Mouse (Mus musculus) left cerebral cortex, postnatal 4 days (tissue): ENCODE measurements around the gene Olfml2a. TPM values are rescaled to one million over a fixed set of nuclear protein-coding genes. Genes with fewer than 3 reads are reported as not detected.
A peak's percentile ranks its signal among the peaks of the same experiment; 100 is the strongest.
"Not testable (repeated sequence)": the region's sequence is repeated elsewhere in the genome, so short reads cannot be mapped to it uniquely, and the experiment has no call there.

ENCODE experiments used
- DNase-seq: peaks from one replicate; pipeline ENCODE4 v3.0.0-alpha.2; 2022
- intact Hi-C: fragments of 180-260 bp; cut with DNase I; formaldehyde crosslinking; loops from one replicate; pipeline ENCODE4 v1.15.1; 2025
- total RNA-seq, 2 experiments: library from RNA; stranded (reverse); gene quantifications; 2 replicates each; pipeline ENCODE4 v1.2.3; 2021

Olfml2a gene
- total RNA-seq, 2 experiments from 2014 or later = 4.4 to 5.4 TPM

DNA sequence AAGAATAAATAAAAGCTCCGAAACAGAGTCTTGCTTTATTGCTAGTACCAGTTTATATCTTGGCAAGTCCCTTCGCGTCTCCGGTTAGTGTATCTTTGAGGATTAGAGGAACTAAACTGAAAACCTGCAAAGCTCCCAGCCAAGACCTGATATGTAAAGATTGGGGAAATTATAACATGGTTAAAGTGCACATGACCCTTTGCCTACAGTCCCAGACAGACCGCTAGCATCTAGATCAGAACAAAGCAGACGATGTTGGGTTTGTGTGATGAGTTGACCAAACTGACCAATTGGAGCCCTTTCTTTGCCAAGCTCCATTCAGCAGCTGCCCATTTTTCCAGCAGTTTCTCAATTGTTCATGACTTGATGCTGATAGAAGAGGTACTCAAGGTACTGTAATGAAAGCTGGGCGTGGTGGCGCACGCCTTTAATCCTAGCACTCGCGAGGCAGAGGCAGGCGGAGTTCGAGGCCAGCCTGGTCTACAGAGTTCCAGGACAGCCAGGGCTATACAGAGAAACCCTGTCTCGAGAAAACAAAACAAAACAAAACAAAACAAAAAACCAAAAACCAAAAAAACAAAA is 74.5 kb downstream of the Olfml2a start:
- intact Hi-C loops = no loop called here
- no peak for DNase-seq

DNA sequence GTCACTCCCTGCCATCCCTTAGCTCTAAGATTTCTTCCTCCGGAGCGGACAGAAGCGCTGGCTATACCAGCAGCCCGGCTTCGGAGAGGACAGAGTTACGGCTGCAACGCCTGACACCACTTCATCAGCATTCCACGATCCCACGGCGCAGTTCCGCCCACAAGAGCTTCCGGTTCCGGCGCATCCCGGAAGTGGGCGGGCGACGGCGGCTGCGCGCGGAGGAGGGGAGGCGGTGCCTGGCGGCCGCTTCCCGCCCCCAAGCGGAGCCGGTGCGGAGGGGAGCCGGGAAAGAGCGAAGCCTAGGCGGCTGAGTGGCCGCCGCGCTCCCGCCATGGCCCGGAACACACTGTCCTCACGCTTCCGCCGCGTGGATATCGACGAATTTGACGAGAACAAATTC is 76.1 kb downstream of the Olfml2a start:
- intact Hi-C loops = no loop called here
- peak; percentile 93 for DNase-seq

DNA sequence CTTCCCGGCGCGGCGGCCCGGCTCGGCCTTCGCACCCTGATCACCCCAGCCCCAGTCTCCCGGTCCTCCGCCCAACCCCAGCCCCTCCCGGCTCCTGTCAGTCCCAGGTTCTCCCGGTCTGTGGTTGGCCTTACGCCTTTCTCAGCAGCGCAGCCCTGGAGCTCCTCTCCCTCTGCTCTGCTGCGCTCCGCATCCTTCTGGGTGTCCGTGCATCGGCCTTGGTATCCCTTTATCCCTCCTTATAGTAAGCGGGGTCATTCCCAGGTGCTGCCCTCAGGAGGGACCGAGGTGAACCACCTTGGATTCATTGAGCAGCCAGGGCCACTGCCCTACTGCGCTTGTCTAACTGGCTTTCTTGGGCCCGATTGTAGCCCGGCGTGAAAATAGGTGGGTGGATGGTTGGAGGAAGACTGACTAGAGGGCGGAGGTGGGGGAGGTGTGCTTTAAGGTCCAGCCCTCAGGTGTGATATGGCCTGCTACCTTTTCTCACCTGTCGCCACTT is 76.6 kb downstream of the Olfml2a start:
- intact Hi-C loops = no loop called here
- DNase-seq = no peak

DNA sequence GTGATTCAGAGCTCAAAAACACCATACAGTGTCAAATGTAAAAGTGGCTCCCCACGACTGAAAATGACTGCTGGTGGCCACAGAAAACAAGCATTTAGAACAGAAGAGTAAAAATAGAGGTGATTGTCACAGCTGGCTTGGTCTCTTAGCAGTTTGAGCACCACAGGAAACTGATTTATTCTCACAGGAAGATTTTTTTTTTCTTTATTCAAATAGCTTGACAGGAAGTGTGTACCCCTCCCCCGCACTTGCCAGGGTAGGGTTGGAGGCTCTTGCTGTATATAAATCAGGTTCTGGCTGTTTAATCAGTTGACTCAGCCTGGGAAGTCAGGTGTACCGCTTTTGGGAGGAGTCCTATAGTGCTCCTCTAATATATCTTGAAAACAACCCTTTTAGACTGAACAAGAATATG is 77.2 kb downstream of the Olfml2a start:
- intact Hi-C loops = no loop called here
- DNase-seq = no peak

DNA sequence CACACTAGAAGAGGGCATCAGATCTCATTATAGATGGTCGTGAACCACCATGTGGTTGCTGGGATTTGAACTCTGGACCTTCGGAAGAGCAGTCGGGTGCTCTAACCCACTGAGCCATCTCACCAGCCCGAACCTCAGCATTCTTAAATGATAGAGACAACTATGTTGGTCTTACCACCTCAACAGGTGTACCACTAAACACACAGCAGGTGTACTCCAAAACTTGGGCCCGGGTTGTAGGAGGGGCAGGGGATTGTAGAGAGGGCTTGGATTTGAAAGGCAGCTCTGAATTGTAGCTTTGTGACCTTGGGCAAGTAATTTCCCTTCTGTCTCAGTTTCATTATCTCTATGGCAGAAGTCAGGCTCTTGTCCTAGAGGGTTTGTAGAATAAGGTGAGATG is 78.4 kb downstream of the Olfml2a start:
- intact Hi-C loops, DNase-seq: not testable (repeated sequence)

DNA sequence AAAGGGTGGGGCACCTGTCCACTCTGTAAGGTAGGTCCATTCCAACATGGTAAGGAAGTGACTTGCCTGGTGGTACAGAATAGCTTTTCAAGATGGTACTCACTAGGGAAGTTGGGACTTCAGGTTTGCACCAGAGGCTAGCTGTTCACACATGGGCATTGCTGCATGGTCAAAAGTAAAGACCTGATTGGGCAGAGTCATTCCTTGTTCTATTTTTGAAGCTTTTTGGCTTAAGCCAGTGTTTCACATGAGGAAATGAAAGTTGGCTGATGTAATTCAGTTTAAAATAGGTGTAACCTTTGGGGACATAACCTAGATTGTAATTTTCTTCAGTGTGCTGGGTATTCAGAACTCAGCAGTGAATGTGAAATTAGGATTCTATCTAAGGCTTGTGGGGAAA is 79.5 kb downstream of the Olfml2a start:
- intact Hi-C loops = no loop called here
- no peak for DNase-seq

DNA sequence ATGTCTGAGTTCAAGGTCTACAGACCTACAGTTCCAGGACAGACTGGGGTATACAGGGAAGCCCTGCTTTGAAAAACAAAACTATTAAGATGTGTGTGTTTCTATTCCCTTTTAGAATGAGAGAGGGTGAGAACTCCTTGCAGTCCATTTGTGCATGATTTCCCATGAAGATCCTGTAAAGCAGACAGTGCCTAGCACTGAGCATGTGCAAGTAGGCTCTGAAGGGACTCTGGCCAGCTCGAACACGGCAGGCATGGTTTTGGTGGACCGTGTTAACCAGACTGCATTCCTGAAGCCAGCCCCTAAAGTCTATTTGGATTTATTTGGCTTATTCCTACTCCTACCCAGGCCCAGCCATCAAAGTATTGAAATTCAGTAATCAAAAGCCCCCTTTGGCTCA is 80.2 kb downstream of the Olfml2a start:
- intact Hi-C loops = no loop called here
- no peak for DNase-seq

DNA sequence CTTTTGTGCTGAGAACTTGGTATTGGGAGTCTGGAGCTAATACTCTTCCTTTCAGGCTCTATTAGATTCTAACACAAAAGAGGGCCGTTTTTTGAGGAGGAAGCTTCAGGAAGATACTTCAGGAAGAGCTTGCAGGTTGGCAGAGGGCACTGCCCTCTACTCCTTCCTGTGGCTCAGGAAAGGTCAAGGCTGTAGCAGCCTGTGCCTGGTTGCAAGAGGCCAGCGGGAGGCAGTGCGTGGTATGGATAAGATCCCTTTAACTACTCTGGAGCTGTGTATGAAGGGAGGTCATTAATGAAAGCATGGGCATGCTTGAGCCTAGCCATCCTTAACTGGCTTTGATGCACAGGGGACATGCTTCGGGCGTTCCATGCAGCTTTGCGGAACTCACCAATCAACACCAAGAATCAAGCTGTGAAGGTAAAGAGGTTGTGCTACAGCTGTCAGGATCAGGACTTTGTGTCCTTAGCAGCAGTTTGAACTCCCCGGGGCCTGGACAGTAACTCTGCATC is 81.0 kb downstream of the Olfml2a start:
- intact Hi-C loops = no loop called here
- no peak for DNase-seq

Other genes starting within 250 kb of the Olfml2a start
- gene Nr5a1, start 217.4 kb upstream of the Olfml2a start, total RNA-seq = under 1 TPM in 1 of 2 experiments, not detected in 1; 0.14 TPM
- gene Nr6a1, start 4.3 kb upstream of the Olfml2a start, total RNA-seq = 1 to 10 TPM; 6.6 TPM
- under 1 TPM; 0.46 to 0.58 TPM for gene Wdr38, start 65.5 kb downstream of the Olfml2a start, total RNA-seq
- 10 to 100 TPM; 77.8 to 79.7 TPM for gene Arpc5l, start 73.4 kb downstream of the Olfml2a start, total RNA-seq
- 100 to 1,000 TPM; 436 to 486 TPM for gene Rpl35, start 73.6 kb downstream of the Olfml2a start, total RNA-seq
- 10 to 100 TPM; 33.0 to 34.7 TPM for gene Golga1, start 133.6 kb downstream of the Olfml2a start, total RNA-seq